12 mouse cellular contexts compared by ENCODE assay signal in the genomic region with DNA sequence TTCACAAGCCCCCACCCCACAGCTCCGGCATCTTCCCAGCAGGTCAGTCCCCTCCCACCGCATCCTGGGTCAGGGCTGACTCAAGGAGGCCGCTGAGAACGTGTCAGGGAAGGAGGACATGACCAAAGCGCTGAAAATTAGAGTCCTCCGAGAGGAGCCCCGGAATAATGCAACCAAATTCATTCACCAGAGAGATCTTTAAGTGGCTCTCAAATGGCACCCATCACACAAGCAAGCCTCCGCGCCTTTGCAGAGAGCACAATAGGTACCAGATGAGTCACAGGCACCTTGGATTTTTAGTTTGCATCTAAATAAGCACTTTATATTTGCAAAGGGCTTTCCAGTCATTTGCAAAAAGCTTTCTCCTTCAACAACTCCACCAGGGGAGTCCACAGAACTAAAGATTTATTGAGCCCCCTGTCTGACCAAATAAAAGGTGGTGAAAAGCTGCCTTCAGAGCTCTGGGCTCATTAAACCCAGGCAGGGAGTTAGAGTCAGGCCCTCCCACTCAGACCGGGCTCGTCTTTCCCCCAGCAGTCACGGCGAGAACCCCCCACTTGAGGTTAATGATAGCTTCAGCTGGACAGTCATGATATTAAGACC. TPM values are rescaled to one million over a fixed set of nuclear protein-coding genes. Genes with fewer than 3 reads are reported as not detected.
DNase-seq lines count a peak whose midpoint lies in the region; ATAC-seq lines count a peak whose summit lies in the region.
"Had no signal": no experiment of that assay in that cellular context is flagged by ENCODE, and none has a peak within 500 bp of the region (broad histone marks: within the 10 kb centered on the region; RNA-seq: fewer than 3 reads in every experiment).

No protein-coding gene starts in this region.

- intact Hi-C loops in heart, postnatal 10 days (cut with DNase I) = loop anchor here (5.0 to 10.0 kb wide), 5 partner anchors 208 to 1633 kb away; no protein-coding TSS in a partner anchor

- no peaks in the 10 kb centered on the region for H3K36me3 ChIP-seq in heart, embryonic 13.5 days
- no peaks in the 10 kb centered on the region for H3K36me3 ChIP-seq in embryonic facial prominence, embryonic 10.5 days (replicated peaks)
- H3K36me3 ChIP-seq in hindbrain, embryonic 15.5 days = no peaks in the 10 kb centered on the region
- H3K36me3 ChIP-seq in neural tube, embryonic 12.5 days = no peaks in the 10 kb centered on the region
- H3K36me3 ChIP-seq: liver, embryonic 13.5 days had no signal

- H3K27ac ChIP-seq in heart, embryonic 13.5 days (replicated peaks) = 0 out of 2 replicates have a peak overlapping the region, but pooled peaks have one; percentile 24
- H3K27ac ChIP-seq in embryonic facial prominence, embryonic 10.5 days (replicated peaks) = no peak overlapping the region; the same call in 1 of the 2 replicates
- H3K27ac ChIP-seq in hindbrain, embryonic 15.5 days (replicated peaks) = no peak overlapping the region
- H3K27ac ChIP-seq in neural tube, embryonic 12.5 days = no peak overlapping the region
- H3K27ac ChIP-seq: liver, embryonic 13.5 days had no signal

- H3K4me1 ChIP-seq in heart, embryonic 13.5 days = peaks cover 37% of the 10 kb centered on the region
- H3K4me1 ChIP-seq in embryonic facial prominence, embryonic 10.5 days = peaks cover 27% of the 10 kb centered on the region
- H3K4me1 ChIP-seq in hindbrain, embryonic 15.5 days (replicated peaks) = peaks cover 17% of the 10 kb centered on the region
- H3K4me1 ChIP-seq in neural tube, embryonic 12.5 days = peaks cover 29% of the 10 kb centered on the region
- H3K4me1 ChIP-seq: liver, embryonic 13.5 days had no signal

- no peaks in the 10 kb centered on the region for H3K27me3 ChIP-seq in heart, embryonic 13.5 days (replicated peaks)
- H3K27me3 ChIP-seq in embryonic facial prominence, embryonic 10.5 days (replicated peaks; ENCODE audit: low read depth, poor library complexity, severe bottlenecking) = peaks cover 17% of the 10 kb centered on the region
- no peaks in the 10 kb centered on the region; the same call in 1 of the 2 replicates for H3K27me3 ChIP-seq in hindbrain, embryonic 15.5 days
- H3K27me3 ChIP-seq in neural tube, embryonic 12.5 days (replicated peaks) = no peaks in the 10 kb centered on the region

- DNase-seq in heart, postnatal 10 days = no peak
- DNase-seq in embryonic facial prominence, embryonic 10.5 days (ENCODE audit: low spot score) = peak; percentile 28
- no peak for DNase-seq in cerebellum, postnatal 36 days
- DNase-seq in frontal cortex, postnatal 14 days (ENCODE audit: low spot score in 2 of 2) = no peak
- no peak for DNase-seq in left cerebral cortex, adult 18-20 months (ENCODE audit: low spot score in 2 of 2)
- DNase-seq: cerebellum, adult 9-10 months; liver, embryonic 13.5 days had no signal

- ATAC-seq in heart, embryonic 13.5 days (ENCODE audit: extremely low read depth, insufficient number of reproducible peaks, low FRiP score, low TSS enrichment) = no peak
- ATAC-seq in hindbrain, embryonic 15.5 days (ENCODE audit: low FRiP score, low read depth) = no peak
- peak; percentile 72 for ATAC-seq in neural tube, embryonic 12.5 days (ENCODE audit: low FRiP score, low read depth)

- 26% methylated on average over 13 of the region's 13 CpGs for WGBS in heart, embryonic 13.5 days
- WGBS in embryonic facial prominence, embryonic 10.5 days = 12% methylated on average over 13 of the region's 13 CpGs
- WGBS in hindbrain, embryonic 15.5 days = 4% methylated on average over 13 of the region's 13 CpGs
- 1% methylated on average over 13 of the region's 13 CpGs for WGBS in neural tube, embryonic 12.5 days

- peak overlapping the region; percentile 50; the same call in 1 of the 2 replicates for H3K9ac ChIP-seq in heart, embryonic 13.5 days
- H3K9ac ChIP-seq in hindbrain, embryonic 15.5 days = no peak overlapping the region
- no peak overlapping the region for H3K9ac ChIP-seq in neural tube, embryonic 12.5 days
- H3K9ac ChIP-seq: liver, embryonic 13.5 days had no signal

- no peak overlapping the region for H3K4me3 ChIP-seq in heart, embryonic 13.5 days
- no peak overlapping the region for H3K4me3 ChIP-seq in embryonic facial prominence, embryonic 10.5 days
- no peak overlapping the region for H3K4me3 ChIP-seq in hindbrain, embryonic 15.5 days
- H3K4me3 ChIP-seq in neural tube, embryonic 12.5 days = no peak overlapping the region
- H3K4me3 ChIP-seq: liver, embryonic 13.5 days had no signal

- H3K4me2 ChIP-seq in heart, embryonic 13.5 days = no peak overlapping the region
- H3K4me2 ChIP-seq in hindbrain, embryonic 15.5 days = peak overlapping the region; percentile 9; the same call in 1 of the 2 replicates
- H3K4me2 ChIP-seq in neural tube, embryonic 12.5 days (replicated peaks) = peak overlapping the region; percentile 40
- H3K4me2 ChIP-seq: liver, embryonic 13.5 days had no signal

- H3K9me3 ChIP-seq in heart, embryonic 13.5 days = peaks cover 7% of the 10 kb centered on the region
- peaks cover 8% of the 10 kb centered on the region; the same call in 1 of the 2 replicates for H3K9me3 ChIP-seq in embryonic facial prominence, embryonic 10.5 days
- H3K9me3 ChIP-seq in hindbrain, embryonic 15.5 days = 0 out of 2 replicates have a peak, but pooled peaks cover 2% of the 10 kb centered on the region
- H3K9me3 ChIP-seq in neural tube, embryonic 12.5 days = 0 out of 2 replicates have a peak, but pooled peaks cover 6% of the 10 kb centered on the region
- H3K9me3 ChIP-seq: liver, embryonic 13.5 days had no signal

RNA-seq across cellular contexts. Expression of a gene that starts 46.4 kb away (rescaled TPM):
- polyA plus RNA-seq in heart, embryonic 13.5 days (2015; fragmentation: Nextera tagmentation; extraction: Ambion mirVana) = not detected in 2 replicates
- total RNA-seq in heart, postnatal 10 days (2021) = not detected
- polyA plus RNA-seq in embryonic facial prominence, embryonic 10.5 days (2016; fragmentation: Nextera tagmentation; extraction: Ambion mirVana) = not detected in 2 replicates
- not detected in 2 replicates for polyA plus RNA-seq in hindbrain, embryonic 15.5 days (2015; fragmentation: Nextera tagmentation; extraction: Ambion mirVana)
- not detected in 2 replicates for polyA plus RNA-seq in neural tube, embryonic 12.5 days (2016; fragmentation: Nextera tagmentation; extraction: Ambion mirVana)
- total RNA-seq in left cerebral cortex, adult 18-20 months (2021) = under 1 TPM; 0.49 to 0.84 TPM
- total RNA-seq: megakaryocyte progenitor cell, adult 5-6 weeks had no signal
- polyA plus RNA-seq: liver, embryonic 13.5 days; stomach, embryonic 14.5 days had no signal
